Comparison of ENCODE assay signal across 10 mouse cellular contexts in genomic region chr13:73383585-73383984, GRCm38 (mm10). TPM values are rescaled to one million over a fixed set of nuclear protein-coding genes. Genes with fewer than 3 reads are reported as not detected.
A peak's percentile ranks its signal among the peaks of the same experiment; 100 is the strongest.
DNase-seq lines count a peak whose midpoint lies in the region; ATAC-seq and TF ChIP-seq lines count a peak whose summit lies in the region.
"Had no signal": no experiment of that assay in that cellular context is flagged by ENCODE, and none has a peak within 500 bp of the region (broad histone marks: within the 10 kb centered on the region; RNA-seq: fewer than 3 reads in every experiment).

No protein-coding gene starts in this region.

- WGBS in forebrain, postnatal 0 days: 72% methylated on average over 3 of the region's 3 CpGs
- WGBS in forebrain, embryonic 13.5 days: 73% methylated on average over 3 of the region's 3 CpGs
- WGBS in liver, embryonic 13.5 days (ENCODE audit: insufficient replicate concordance): 37% methylated on average over 3 of the region's 3 CpGs
- WGBS in liver, embryonic 12.5 days (ENCODE audit: insufficient replicate concordance): 33% methylated on average over 3 of the region's 3 CpGs
- 72% methylated on average over 3 of the region's 3 CpGs for WGBS in forebrain, embryonic 12.5 days
- WGBS in midbrain, embryonic 16.5 days: 75% methylated on average over 3 of the region's 3 CpGs

- no peaks in the 10 kb centered on the region for H3K9me3 ChIP-seq in forebrain, postnatal 0 days (ENCODE audit: low read length)
- H3K9me3 ChIP-seq in forebrain, embryonic 13.5 days (replicated peaks): no peaks in the 10 kb centered on the region
- H3K9me3 ChIP-seq in liver, embryonic 13.5 days (replicated peaks): no peaks in the 10 kb centered on the region
- no peaks in the 10 kb centered on the region for H3K9me3 ChIP-seq in liver, embryonic 12.5 days (replicated peaks)
- no peaks in the 10 kb centered on the region for H3K9me3 ChIP-seq in forebrain, embryonic 12.5 days
- peaks cover 5% of the 10 kb centered on the region; the same call in 1 of the 2 replicates for H3K9me3 ChIP-seq in midbrain, embryonic 16.5 days (replicated peaks; ENCODE audit: control insufficient read depth, low read length, poor library complexity, severe bottlenecking)
- H3K9me3 ChIP-seq: heart, embryonic 13.5 days had no signal

- H3K4me1 ChIP-seq in forebrain, postnatal 0 days (ENCODE audit: insufficient read depth): no peaks in the 10 kb centered on the region
- H3K4me1 ChIP-seq in forebrain, embryonic 13.5 days: no peaks in the 10 kb centered on the region
- no peaks in the 10 kb centered on the region for H3K4me1 ChIP-seq in liver, embryonic 13.5 days (replicated peaks)
- H3K4me1 ChIP-seq in liver, embryonic 12.5 days: no peaks in the 10 kb centered on the region
- no peaks in the 10 kb centered on the region for H3K4me1 ChIP-seq in forebrain, embryonic 12.5 days
- no peaks in the 10 kb centered on the region for H3K4me1 ChIP-seq in midbrain, embryonic 16.5 days (ENCODE audit: control insufficient read depth, insufficient read depth, low read length)
- H3K4me1 ChIP-seq: heart, embryonic 13.5 days had no signal

- no peak for ATAC-seq in forebrain, postnatal 0 days
- no peak for ATAC-seq in forebrain, embryonic 13.5 days
- ATAC-seq in liver, embryonic 13.5 days (ENCODE audit: low read depth): no peak
- ATAC-seq in liver, embryonic 12.5 days: no peak
- ATAC-seq in forebrain, embryonic 12.5 days (ENCODE audit: low FRiP score): no peak
- no peak for ATAC-seq in midbrain, embryonic 16.5 days

- H3K4me3 ChIP-seq in forebrain, postnatal 0 days (ENCODE audit: low read depth, low read length): no peak overlapping the region
- no peak overlapping the region for H3K4me3 ChIP-seq in forebrain, embryonic 13.5 days
- H3K4me3 ChIP-seq in liver, embryonic 13.5 days (replicated peaks): no peak overlapping the region
- H3K4me3 ChIP-seq in liver, embryonic 12.5 days: no peak overlapping the region
- H3K4me3 ChIP-seq in forebrain, embryonic 12.5 days (replicated peaks): no peak overlapping the region
- H3K4me3 ChIP-seq in midbrain, embryonic 16.5 days (ENCODE audit: low read depth, low read length): no peak overlapping the region
- H3K4me3 ChIP-seq: heart, embryonic 13.5 days had no signal

- TF ChIP-seq CTCF in forebrain, postnatal 0 days (IDR thresholded peaks at IDR 0.05; ENCODE audit: low read depth): peak; percentile 47

- H3K4me2 ChIP-seq in forebrain, postnatal 0 days (ENCODE audit: low read depth): no peak overlapping the region
- no peak overlapping the region for H3K4me2 ChIP-seq in forebrain, embryonic 13.5 days
- no peak overlapping the region for H3K4me2 ChIP-seq in liver, embryonic 13.5 days
- H3K4me2 ChIP-seq in liver, embryonic 12.5 days: no peak overlapping the region
- no peak overlapping the region for H3K4me2 ChIP-seq in forebrain, embryonic 12.5 days
- H3K4me2 ChIP-seq in midbrain, embryonic 16.5 days (ENCODE audit: low read length): no peak overlapping the region
- H3K4me2 ChIP-seq: heart, embryonic 13.5 days had no signal

- no peaks in the 10 kb centered on the region for H3K36me3 ChIP-seq in forebrain, postnatal 0 days (ENCODE audit: insufficient read depth)
- H3K36me3 ChIP-seq in forebrain, embryonic 13.5 days (ENCODE audit: poor library complexity, severe bottlenecking): no peaks in the 10 kb centered on the region
- no peaks in the 10 kb centered on the region for H3K36me3 ChIP-seq in liver, embryonic 13.5 days
- H3K36me3 ChIP-seq in liver, embryonic 12.5 days: no peaks in the 10 kb centered on the region
- no peaks in the 10 kb centered on the region for H3K36me3 ChIP-seq in forebrain, embryonic 12.5 days (replicated peaks)
- H3K36me3 ChIP-seq in midbrain, embryonic 16.5 days (ENCODE audit: control insufficient read depth, insufficient read depth, low read length): no peaks in the 10 kb centered on the region
- H3K36me3 ChIP-seq: heart, embryonic 13.5 days had no signal

- H3K9ac ChIP-seq in forebrain, postnatal 0 days: no peak overlapping the region
- no peak overlapping the region for H3K9ac ChIP-seq in forebrain, embryonic 13.5 days
- H3K9ac ChIP-seq in liver, embryonic 13.5 days: no peak overlapping the region
- H3K9ac ChIP-seq in liver, embryonic 12.5 days: no peak overlapping the region
- no peak overlapping the region for H3K9ac ChIP-seq in forebrain, embryonic 12.5 days
- H3K9ac ChIP-seq in midbrain, embryonic 16.5 days (ENCODE audit: low read depth, low read length): no peak overlapping the region
- H3K9ac ChIP-seq: heart, embryonic 13.5 days had no signal

- H3K27me3 ChIP-seq in forebrain, postnatal 0 days (ENCODE audit: insufficient read depth, low read length): no peaks in the 10 kb centered on the region
- no peaks in the 10 kb centered on the region for H3K27me3 ChIP-seq in forebrain, embryonic 13.5 days
- H3K27me3 ChIP-seq in liver, embryonic 13.5 days: 0 out of 2 replicates have a peak, but pooled peaks cover 6% of the 10 kb centered on the region
- no peaks in the 10 kb centered on the region; the same call in 1 of the 2 replicates for H3K27me3 ChIP-seq in liver, embryonic 12.5 days (replicated peaks)
- no peaks in the 10 kb centered on the region for H3K27me3 ChIP-seq in forebrain, embryonic 12.5 days
- no peaks in the 10 kb centered on the region for H3K27me3 ChIP-seq in midbrain, embryonic 16.5 days (ENCODE audit: control insufficient read depth, insufficient read depth, low read depth, low read length)
- H3K27me3 ChIP-seq: heart, embryonic 13.5 days had no signal

- H3K27ac ChIP-seq in forebrain, postnatal 0 days (ENCODE audit: low read depth, low read length): no peak overlapping the region
- no peak overlapping the region for H3K27ac ChIP-seq in forebrain, embryonic 13.5 days
- no peak overlapping the region for H3K27ac ChIP-seq in liver, embryonic 13.5 days
- no peak overlapping the region for H3K27ac ChIP-seq in liver, embryonic 12.5 days
- H3K27ac ChIP-seq in forebrain, embryonic 12.5 days: no peak overlapping the region
- H3K27ac ChIP-seq in midbrain, embryonic 16.5 days (ENCODE audit: low read length): no peak overlapping the region
- H3K27ac ChIP-seq: heart, embryonic 13.5 days; macrophage had no signal

- no peak for DNase-seq in forebrain, postnatal 0 days
- DNase-seq in liver, embryonic 13.5 days: peak; percentile 5
- peak; percentile 41 for DNase-seq in c-Kit-positive CD71-negative TER-119-negative erythroid progenitor cells, embryonic 14.5 days (ENCODE audit: low read depth)
- DNase-seq in lung, postnatal 25 days (ENCODE audit: low spot score): peak; percentile 19

RNA-seq across cellular contexts. Expression of gene Ndufs6, which starts 55.2 kb away (rescaled TPM):
- 117 and 128 TPM in 2 replicates for total RNA-seq in forebrain, postnatal 0 days (2014; rRNA removed)
- polyA plus RNA-seq in forebrain, postnatal 0 days (2015; fragmentation: Nextera tagmentation; extraction: Ambion mirVana): 423 and 557 TPM in 2 replicates
- polyA plus RNA-seq in forebrain, embryonic 13.5 days (2015; fragmentation: Nextera tagmentation; extraction: Ambion mirVana): 386 and 392 TPM in 2 replicates
- polyA plus RNA-seq in liver, embryonic 13.5 days (2015; fragmentation: Nextera tagmentation; extraction: Ambion mirVana): 271 and 302 TPM in 2 replicates
- 300 and 310 TPM in 2 replicates for polyA plus RNA-seq in liver, embryonic 12.5 days (2016; fragmentation: Nextera tagmentation; extraction: Ambion mirVana)
- 302 and 309 TPM in 2 replicates for polyA plus RNA-seq in forebrain, embryonic 12.5 days (2016; fragmentation: Nextera tagmentation; extraction: Ambion mirVana)
- 372 and 392 TPM in 2 replicates for polyA plus RNA-seq in midbrain, embryonic 16.5 days (2015; fragmentation: Nextera tagmentation; extraction: Ambion mirVana)

RNA-seq across cellular contexts. Expression of gene Mrpl36, which starts 55.3 kb away (rescaled TPM):
- 48.3 and 62.6 TPM in 2 replicates for total RNA-seq in forebrain, postnatal 0 days (2014; rRNA removed)
- polyA plus RNA-seq in forebrain, postnatal 0 days (2015; fragmentation: Nextera tagmentation; extraction: Ambion mirVana): 74.3 and 84.6 TPM in 2 replicates
- 114 and 115 TPM in 2 replicates for polyA plus RNA-seq in forebrain, embryonic 13.5 days (2015; fragmentation: Nextera tagmentation; extraction: Ambion mirVana)
- 124 and 132 TPM in 2 replicates for polyA plus RNA-seq in liver, embryonic 13.5 days (2015; fragmentation: Nextera tagmentation; extraction: Ambion mirVana)
- polyA plus RNA-seq in liver, embryonic 12.5 days (2016; fragmentation: Nextera tagmentation; extraction: Ambion mirVana): 142 and 151 TPM in 2 replicates
- polyA plus RNA-seq in forebrain, embryonic 12.5 days (2016; fragmentation: Nextera tagmentation; extraction: Ambion mirVana): 110 and 115 TPM in 2 replicates
- polyA plus RNA-seq in midbrain, embryonic 16.5 days (2015; fragmentation: Nextera tagmentation; extraction: Ambion mirVana): 73.0 and 79.7 TPM in 2 replicates
